Mouse (Mus musculus) liver (tissue): ENCODE measurements around the gene Hmg20a.

ENCODE experiments used
- DNase-seq: peaks from one replicate; pipeline ENCODE4 v3.0.0-alpha.2; 2020; ENCODE audit warnings: mixed read lengths

Gene Hmg20a

DNA sequence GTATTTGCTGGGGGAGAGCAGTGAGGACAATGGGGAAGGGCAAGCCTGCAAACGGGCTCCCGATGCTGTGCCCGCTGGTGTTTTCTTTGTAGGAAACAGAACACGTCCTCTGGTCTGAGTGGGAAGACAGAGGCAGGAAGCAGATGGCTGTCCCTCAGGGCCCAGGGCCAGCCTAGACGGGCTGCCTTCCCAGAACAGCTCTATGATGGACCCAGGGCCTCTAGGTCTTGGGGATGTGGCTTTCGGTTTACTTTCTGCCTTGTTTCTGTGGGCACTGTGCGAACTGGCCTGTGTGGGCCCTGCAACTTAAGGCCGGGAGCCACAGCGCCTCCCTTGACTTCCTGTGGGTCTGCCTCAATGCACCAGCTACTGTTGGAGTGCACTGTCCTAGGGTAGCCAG, 115.5 kb downstream of the Hmg20a start:
- DNase-seq = peak; percentile 10

DNA sequence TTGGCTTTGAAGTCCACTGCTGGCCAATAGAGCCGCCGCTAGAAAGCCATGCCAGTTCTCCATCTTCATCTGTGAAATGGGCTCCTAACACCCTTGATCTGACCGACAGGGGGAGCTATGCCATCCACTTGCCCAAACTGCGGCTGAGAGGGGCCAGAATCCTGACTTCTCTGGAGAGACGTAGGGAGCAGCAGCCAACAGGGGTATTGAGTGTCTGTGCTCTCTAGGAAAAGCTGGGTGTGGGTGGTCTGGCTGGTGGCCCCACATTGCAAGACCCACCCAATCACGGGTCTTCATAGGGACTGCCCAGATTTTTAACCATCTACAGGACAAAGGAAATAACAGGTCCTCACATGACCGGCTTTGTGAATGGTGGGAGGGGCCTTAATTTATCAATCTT, 116.3 kb downstream of the Hmg20a start:
- DNase-seq = peak; percentile 8

DNA sequence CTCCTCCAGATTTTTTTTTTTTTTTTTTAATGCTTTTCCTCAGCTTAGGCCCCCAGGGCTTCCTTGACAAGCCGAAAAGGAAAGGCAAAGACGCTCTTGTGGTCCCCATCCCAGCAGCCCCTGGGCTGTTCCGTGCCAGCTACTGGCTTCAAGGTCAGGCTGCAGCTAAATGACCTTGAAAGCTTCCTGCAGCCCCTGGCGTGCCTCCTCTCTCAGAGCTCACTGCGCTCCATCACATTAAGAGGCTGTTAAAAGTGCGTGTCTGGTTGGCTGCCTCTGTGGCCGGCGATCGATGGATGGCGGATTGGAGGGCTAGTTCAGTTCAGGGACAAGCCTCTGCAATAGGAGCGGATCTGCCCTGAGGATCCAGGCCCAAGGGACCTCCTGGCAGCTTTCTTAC, 117.0 kb downstream of the Hmg20a start:
- no peak for DNase-seq

DNA sequence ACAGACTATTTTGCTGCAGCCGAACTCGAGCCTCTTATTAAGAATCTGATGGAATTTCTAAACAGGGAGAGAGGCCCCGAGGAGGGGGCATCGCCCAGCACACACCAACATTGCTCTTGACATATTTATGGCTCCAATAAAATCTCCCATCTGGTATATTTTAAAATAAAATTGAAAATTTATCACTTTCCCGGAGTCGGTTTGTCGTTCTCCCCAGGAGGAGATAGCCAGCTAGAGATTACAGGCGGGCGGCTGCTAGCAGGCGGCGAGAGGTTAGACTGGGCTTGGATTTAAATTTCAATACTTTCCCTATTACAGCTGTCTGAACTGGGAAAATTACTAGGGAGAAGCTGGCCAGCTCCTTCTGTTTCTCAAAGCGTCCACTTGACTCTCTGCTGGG, 121.6 kb downstream of the Hmg20a start:
- DNase-seq = no peak

DNA sequence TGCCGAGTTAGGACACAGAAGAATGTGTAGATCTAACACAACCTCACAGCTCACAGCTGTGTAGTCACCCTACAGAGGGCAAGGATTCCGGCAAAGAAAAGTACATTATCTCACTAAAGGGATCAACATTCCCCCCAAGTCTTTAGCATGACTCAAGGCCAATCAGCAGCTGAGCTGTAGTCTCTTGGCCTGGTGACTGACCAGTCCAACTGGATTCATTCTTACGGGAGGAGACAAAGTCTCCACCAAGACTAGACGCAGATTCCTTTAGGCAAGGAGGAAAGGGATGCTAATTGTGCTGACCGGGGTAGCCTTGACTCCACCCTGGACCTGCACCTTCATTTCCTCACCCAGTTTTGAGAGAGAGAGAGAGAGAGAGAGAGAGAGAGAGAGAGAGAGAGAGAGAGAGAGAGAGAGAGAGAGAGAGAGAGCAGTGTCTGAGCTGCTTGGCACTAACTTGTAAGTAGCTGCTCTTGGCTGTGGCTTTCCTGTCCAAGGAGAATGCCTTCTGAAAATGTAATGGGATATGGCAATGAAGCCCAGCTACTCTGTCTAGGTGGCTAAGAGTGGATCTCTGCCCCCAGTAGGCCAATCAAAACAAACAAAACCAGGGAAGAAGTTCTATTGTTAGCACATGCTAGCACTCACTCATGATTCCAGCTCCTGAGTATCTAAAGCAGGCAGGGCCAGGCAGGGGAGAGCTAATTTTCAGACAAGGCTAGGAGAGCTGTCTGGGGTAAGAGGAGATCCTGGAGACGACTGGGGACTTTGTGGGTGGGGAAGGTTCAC, 126.5 kb downstream of the Hmg20a start:
- no peak for DNase-seq
